Mouse (Mus musculus) left cerebral cortex, adult 18-20 months (tissue): ENCODE measurements around the gene Zmiz1. TPM values are rescaled to one million over a fixed set of nuclear protein-coding genes. Genes with fewer than 3 reads are reported as not detected.

Experiments used
- DNase-seq, 2 experiments: peaks; one replicate each; pipeline ENCODE4 v3.0.0; 2021 to 2022; ENCODE audit warnings: low spot score in 2 of 2, mixed read lengths in 1 of 2
- long read RNA-seq, 2 experiments: library from polyadenylated mRNA; stranded (forward); transcript quantifications; one replicate each; pipeline ENCODE4 v2.0.0; 2021
- total RNA-seq, 2 experiments: library from RNA; stranded (reverse); gene quantifications; 2 replicates each; pipeline ENCODE4 v1.2.3; 2021

Gene Zmiz1
- total RNA-seq: 100 to 1,000 TPM in 1 of 2 experiments, 10 to 100 TPM in 1; 89.2 to 100 TPM
- long read RNA-seq, experiment 1, partial matches to known transcripts: 21 of 64 reads
- long read RNA-seq, experiment 1, other reads (novel, unspliced or antisense): 43 of 64 reads
- long read RNA-seq, experiment 2, full-length matches to known transcripts: 1 of 20 reads
- long read RNA-seq, experiment 2, partial matches to known transcripts: 7 of 20 reads
- long read RNA-seq, experiment 2, other reads (novel, unspliced or antisense): 12 of 20 reads

GRCm38 (mm10) chr14:25459016-25459393, at the start of gene Zmiz1:
Gene Zmiz1, plus strand, starts transcription at chr14:25459185.
- DNase-seq: peak; percentile 79 to 89

- no peak for DNase-seq
Measured at GRCm38 (mm10) chr14:25411848-25412527, 47.0 kb upstream of the Zmiz1 start.

DNA sequence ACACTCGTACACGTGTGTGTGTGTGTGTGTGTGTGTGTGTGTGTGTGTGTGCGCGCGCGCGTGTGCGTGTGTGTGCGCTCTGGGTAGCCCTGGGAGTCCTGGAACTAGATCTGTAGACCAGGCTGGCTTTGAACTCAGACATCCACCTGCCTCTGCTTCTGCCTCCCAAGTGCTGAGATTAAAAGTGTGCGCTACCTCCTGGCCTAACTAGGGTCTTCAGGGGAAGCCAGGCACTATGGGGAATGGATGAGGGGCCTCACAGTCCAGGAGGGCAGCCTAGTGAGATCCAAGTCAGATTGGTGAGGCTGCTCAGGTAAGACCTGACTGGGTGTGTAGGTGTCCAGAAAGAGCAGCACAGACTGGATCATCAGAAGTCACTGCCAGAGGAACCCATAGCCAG, 46.2 kb upstream of the Zmiz1 start:
- DNase-seq: no peak

- no peak for DNase-seq
Measured at GRCm38 (mm10) chr14:25413510-25413909, 45.5 kb upstream of the Zmiz1 start.

DNA sequence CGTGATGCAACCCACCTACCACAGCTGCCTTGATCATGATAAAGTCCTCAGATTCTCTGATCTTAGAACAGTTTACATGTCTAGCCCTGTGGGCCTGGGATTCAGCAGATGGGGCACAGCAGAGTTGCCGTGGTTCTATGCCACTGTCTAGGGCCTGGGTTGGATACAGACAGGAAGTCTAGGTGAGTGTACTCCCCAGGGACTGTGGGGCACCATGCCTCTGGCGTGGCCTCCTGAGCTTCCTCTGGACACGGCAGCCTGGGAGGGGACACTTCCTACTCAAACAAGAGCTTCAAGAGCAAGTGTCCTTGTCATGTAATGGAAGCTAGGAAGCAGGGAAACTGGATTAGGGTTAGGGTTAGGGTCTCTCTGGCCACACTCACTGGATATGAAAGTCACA, 44.9 kb upstream of the Zmiz1 start:
- no peak for DNase-seq

DNA sequence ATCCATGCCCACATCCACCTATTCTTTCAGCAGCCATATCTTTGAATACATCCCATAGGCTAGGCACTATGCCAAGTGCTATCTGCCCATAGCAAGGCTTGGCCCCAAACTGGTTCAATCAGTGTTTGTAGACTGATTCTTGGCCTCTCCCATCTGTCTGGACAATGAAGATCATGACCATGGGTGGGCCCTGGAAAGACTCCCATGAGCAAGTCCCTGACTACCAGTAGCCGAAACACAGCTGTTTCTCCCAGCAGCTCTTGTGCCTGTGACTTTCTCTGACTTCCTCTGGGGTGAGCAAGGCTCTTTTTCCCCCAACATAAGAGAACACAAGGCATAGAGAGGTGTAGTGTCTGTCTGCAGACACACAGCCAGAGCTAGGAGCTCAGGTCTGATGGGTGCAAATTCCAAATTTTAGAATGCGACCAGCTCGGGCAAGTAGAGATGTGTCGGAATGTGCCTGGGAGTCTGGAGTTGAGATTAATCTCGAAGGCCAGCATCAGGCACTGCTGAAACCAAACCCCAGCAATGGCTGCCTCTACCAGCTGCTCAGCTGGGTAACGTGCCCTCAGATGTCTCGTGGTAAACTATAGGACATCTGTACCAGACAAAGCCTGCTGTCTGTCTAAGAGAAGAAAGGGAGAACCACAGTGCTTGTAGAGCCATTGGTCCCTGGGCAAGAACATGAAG, 38.8 kb upstream of the Zmiz1 start:
- DNase-seq: no peak

DNA sequence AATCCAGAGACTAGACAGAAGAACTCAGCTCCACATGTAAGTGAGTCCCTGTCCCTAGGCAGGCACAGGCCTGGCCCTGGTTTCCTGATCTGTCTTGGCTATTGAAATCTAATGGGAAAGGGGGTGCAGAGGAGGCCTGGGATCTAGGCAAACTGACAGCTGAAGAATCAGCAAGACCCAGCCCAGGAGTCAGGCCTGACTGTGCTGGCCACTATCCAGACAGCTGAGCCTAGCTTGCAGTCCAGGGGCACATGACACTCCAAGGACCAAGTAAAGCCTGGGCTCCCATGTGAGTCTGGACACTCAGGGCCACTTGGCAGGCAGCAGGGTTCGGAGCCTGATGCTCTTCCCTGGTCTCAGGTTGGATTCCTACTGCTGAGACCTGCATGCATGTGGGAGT, 38.0 kb upstream of the Zmiz1 start:
- DNase-seq: no peak

GRCm38 (mm10) chr14:25421596-25422001, 37.4 kb upstream of the Zmiz1 start:
- DNase-seq: peak; percentile 49 to 64

DNA sequence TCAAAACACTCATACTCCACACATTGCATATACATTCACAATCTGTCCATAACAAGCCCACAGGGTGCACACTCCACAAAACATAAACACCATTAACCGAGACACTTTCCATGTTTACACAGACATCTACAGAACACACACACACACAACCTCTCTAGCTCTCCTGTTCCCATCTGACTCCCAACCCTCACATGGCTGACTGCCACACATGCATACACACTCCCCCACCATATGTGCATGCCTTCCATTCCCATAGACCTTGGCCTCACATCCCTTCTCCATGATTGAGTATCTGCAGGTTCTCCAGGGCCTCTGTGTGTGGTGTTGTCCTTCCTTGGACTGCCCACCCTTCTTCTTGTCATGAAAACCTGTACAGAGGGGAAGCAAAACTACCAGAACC, 36.0 kb upstream of the Zmiz1 start:
- no peak for DNase-seq

GRCm38 (mm10) chr14:25423721-25424443, 35.1 kb upstream of the Zmiz1 start:
- no peak for DNase-seq

GRCm38 (mm10) chr14:25438255-25438654, 20.7 kb upstream of the Zmiz1 start:
- no peak for DNase-seq

DNA sequence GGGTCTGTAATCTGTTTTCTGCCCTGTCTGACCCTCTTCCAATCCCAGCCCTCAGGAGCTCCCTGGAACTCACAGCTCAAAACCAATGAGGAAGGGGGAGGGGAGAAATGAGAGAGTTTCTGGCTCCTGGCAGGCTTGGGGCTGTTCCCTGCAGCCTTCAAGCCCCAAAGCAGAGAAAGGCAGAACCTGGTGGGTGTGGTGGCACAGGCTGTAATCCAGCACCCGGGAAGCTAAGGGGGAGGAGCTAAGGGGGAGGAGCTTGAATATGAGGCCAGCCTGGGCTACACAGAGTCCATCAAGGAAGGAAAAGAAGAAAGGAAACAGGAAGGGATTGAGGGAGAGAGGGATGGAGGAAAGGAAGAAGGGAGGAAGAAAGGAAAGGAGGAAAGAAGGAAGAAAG, 18.9 kb upstream of the Zmiz1 start:
- no peak for DNase-seq

DNA sequence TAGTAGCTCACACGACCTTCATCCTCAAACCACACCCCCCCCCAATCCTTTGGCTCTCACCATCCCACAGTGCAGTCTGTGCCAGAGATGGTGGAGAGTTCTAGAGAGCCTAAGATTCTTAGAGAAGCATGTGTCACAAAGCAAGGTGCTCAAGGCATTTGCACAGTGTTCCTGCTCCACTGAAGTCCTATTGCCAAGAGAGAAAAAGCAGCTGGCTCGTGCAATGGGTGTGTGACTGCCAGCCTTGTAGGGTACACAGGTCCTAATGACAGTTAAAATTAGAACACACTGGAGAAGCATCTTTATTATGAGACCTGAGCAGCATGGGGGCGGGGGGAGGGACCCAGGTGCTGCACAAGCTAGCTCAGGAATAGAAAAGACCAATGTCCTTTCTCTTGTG, 18.2 kb upstream of the Zmiz1 start:
- no peak for DNase-seq

DNA sequence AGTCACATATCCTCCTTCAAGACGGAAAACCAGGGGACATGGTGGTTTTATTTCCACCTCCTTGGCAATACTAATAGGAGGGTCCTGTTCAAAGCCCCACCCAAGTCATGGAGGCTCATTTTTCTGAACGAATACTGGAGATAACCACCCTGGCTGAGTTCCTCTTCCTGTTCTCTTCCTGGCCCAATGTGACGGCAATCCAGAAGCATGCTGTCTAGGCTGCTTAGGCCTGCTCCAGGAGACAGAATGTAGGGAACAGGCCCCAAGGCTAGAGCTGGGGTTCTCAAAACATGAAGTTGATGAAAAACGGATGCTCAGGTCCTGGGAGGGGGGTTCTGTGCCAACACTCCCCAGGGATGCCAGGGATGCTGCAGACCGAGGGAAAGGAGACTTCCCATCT, 17.5 kb upstream of the Zmiz1 start:
- DNase-seq: no peak

DNA sequence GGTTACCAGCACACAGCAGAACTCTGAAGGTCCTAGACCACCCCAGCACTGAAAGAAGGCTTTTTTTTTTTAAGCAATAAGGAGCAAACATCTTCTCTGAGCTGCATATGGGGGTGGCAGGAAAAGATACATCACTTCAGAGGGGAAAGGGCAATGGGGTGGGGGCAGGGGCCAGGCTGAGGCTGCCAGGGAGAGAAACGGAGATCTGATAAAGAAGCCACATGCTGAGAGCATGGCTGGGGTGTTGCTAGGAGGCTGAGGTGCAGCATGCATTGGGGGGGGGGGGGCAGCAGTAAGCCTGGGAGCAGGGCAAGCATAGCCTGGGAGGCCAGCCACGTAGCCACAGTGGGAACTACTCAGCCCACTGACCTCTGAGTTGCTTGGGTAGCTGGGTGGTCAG, 16.3 kb upstream of the Zmiz1 start:
- no peak for DNase-seq

DNA sequence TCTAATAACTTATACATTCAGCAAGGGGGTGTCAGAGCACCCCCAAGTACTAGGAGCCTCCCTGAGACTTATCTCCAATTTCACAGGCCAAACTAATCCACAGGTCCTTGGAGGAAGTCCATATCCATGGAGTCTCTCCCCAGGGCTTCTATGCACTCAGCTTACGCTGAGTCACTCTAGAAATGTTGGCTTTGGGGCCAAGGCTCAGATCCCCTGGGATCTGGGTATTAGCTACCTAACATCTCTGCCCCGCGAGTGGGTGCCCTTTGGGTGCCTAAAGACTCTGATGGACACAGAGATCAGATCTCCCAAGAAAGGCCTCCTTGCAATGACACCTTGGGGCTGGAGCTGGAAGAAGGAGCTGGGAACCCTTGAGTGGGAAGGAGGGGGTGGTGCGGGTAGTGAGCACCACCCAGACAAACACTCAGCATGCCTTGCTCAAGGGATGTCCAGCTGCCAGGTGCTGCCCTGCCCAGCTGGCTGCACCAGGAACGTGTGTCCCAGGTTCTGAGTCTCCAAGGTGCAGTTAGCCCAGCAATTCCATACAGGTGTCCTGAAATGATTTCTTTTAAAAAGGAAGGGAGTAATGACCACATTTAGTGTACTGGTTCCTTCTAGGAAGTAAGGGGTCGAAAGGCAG, 11.7 kb upstream of the Zmiz1 start:
- no peak for DNase-seq

- DNase-seq: no peak
Measured at GRCm38 (mm10) chr14:25448471-25448870, 10.5 kb upstream of the Zmiz1 start.

DNA sequence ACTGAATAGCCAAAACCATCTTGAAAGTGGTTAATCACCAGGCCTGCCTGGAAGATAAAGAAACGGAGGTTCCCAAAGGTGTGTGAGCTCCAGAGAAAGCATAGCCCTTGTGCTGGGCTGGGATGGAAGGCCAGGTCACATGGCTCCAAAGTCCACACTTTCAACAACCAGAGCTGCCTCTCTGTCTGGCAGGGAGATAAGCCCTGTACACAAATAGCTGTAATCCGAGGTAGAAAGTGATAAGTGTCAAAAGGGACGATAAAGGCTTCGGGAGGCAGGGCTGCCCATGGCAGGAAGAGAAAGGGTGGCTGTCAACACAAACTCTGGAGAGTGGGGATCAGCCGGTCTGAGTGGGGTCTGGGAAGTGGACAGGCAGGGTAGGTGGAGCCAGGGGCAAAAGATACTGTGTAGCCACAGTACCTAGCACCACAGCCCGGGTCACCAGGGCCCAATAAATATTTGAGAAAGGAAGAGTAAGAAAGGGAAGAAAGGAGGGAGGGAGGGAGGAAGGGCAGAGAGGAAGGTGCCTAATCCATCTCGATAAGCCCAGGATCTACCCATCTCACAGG, 7.8 kb upstream of the Zmiz1 start:
- DNase-seq: no peak

DNA sequence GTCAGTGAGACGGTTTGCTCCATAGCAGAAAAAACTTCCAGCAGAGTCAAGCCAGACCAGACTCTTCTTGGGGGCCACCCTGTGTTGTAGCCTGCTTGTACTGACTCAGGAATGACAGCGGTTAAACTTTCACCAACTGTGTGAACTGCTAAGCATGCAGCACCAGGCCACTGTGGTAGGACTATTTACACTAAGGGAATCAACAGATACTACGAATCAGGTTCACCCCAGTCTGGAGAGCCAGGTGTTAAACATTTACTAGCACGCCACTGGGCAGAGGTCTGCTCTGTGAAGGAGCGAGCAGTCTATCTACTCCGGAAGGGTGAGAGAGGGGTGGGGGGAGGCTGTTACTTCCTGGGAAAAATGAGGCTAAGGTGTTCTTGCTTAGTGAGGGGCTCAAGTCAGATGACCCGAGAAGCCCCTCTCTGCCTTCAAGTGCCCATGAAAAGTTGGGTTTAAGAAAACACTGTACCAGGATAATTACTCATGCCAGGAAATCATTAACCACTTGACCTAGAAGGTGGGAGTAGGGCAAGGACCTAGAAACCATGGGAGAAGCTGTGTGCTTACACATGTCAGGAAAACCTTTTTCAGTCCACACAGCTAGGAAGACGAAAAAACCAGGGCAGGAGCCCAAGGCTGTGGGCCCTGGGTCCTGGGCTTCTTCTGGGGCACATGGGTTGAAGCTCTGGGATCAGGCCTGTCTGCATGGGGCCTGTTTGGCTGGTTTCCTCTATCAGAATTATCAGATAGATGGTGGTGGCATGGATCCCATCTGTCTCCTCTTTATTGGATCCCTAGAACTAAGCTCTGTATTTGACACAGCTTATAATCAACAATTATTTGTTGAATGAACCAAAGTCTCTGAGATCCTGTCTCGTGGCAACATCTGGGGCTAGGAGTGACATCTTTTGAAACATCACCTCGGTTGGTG, 7.0 kb upstream of the Zmiz1 start:
- DNase-seq: no peak

- no peak for DNase-seq
Measured at GRCm38 (mm10) chr14:25452633-25453025, 6.4 kb upstream of the Zmiz1 start.
